Mouse (Mus musculus) urinary bladder, postnatal 14 days (tissue): ENCODE results near the gene Acoxl.

Experiments
- DNase-seq: peaks from one replicate; pipeline ENCODE4 v3.0.0; 2021; ENCODE audit warnings: low spot score

The Acoxl gene

GRCm38 (mm10) chr2:127960579-127960978 is 121.9 kb downstream of the Acoxl start:
- no peak for DNase-seq

- DNase-seq = peak; percentile 23
These were observed 122.5 kb downstream of the Acoxl start for GRCm38 (mm10) chr2:127961154-127961553.

GRCm38 (mm10) chr2:127961802-127962433 is 123.2 kb downstream of the Acoxl start:
- no peak for DNase-seq

GRCm38 (mm10) chr2:127968944-127969343 is 130.3 kb downstream of the Acoxl start:
- DNase-seq = no peak

GRCm38 (mm10) chr2:127976276-127976675 is 137.6 kb downstream of the Acoxl start:
- DNase-seq = no peak

GRCm38 (mm10) chr2:127978601-127979230 is 140.0 kb downstream of the Acoxl start:
- no peak for DNase-seq

GRCm38 (mm10) chr2:127982610-127983009 is 143.9 kb downstream of the Acoxl start:
- no peak for DNase-seq

GRCm38 (mm10) chr2:127983301-127983700 is 144.6 kb downstream of the Acoxl start:
- no peak for DNase-seq

GRCm38 (mm10) chr2:127983981-127984380 is 145.3 kb downstream of the Acoxl start:
- no peak for DNase-seq

- no peak for DNase-seq
These were observed 149.0 kb downstream of the Acoxl start for GRCm38 (mm10) chr2:127987706-127988105.

GRCm38 (mm10) chr2:127990856-127991479 is 152.3 kb downstream of the Acoxl start:
- peak; percentile 44 for DNase-seq

- no peak for DNase-seq
These were observed 153.0 kb downstream of the Acoxl start for GRCm38 (mm10) chr2:127991656-127992055.

- no peak for DNase-seq
These were observed 170.2 kb downstream of the Acoxl start for GRCm38 (mm10) chr2:128008662-128009423.

- DNase-seq = no peak
These were observed 175.9 kb downstream of the Acoxl start for GRCm38 (mm10) chr2:128014613-128015012.

- DNase-seq = no peak
These were observed 176.9 kb downstream of the Acoxl start for GRCm38 (mm10) chr2:128015602-128016001.

GRCm38 (mm10) chr2:128020039-128020907 is 181.6 kb downstream of the Acoxl start:
- DNase-seq = no peak

GRCm38 (mm10) chr2:128020908-128021193 is 182.2 kb downstream of the Acoxl start:
- DNase-seq = no peak

GRCm38 (mm10) chr2:128023855-128024254 is 185.2 kb downstream of the Acoxl start:
- DNase-seq = no peak

- no peak for DNase-seq
These were observed 189.0 kb downstream of the Acoxl start for GRCm38 (mm10) chr2:128027696-128028095.

GRCm38 (mm10) chr2:128029968-128030367 is 191.3 kb downstream of the Acoxl start:
- DNase-seq = no peak

GRCm38 (mm10) chr2:128032111-128032510 is 193.4 kb downstream of the Acoxl start:
- DNase-seq = no peak

- no peak for DNase-seq
These were observed 194.8 kb downstream of the Acoxl start for GRCm38 (mm10) chr2:128033503-128033902.
